Mouse (Mus musculus) heart, embryonic 11.5 days (tissue): ENCODE results near the gene Olfr749. TPM values are rescaled to one million over a fixed set of nuclear protein-coding genes. Genes with fewer than 3 reads are reported as not detected.
"Not testable (repeated sequence)": the region's sequence is repeated elsewhere in the genome, so short reads cannot be mapped to it uniquely, and the experiment has no call there.

ENCODE experiments used
- ATAC-seq: fragments of 200-750 bp; cut with Nextera tagmentation; replicated peaks from 2 replicates; pipeline ENCODE4 v1.8.0; 2017; ENCODE audit warnings: moderate library complexity; ENCODE audit not compliant: insufficient number of reproducible peaks, low FRiP score, low TSS enrichment
- H3K27ac ChIP-seq: fragments of 300-500 bp; sonication (generic); 2 replicates; pipeline ENCODE4 v1.5.1; 2014; ENCODE audit warnings: mild to moderate bottlenecking, low read depth, low read length
- H3K27me3 ChIP-seq: fragments of 300-500 bp; sonication (generic); 2 replicates; pipeline ENCODE4 v1.6.1; 2014; ENCODE audit warnings: mild to moderate bottlenecking, low read length, mixed read lengths; ENCODE audit not compliant: control insufficient read depth, insufficient read depth
- H3K36me3 ChIP-seq: fragments of 300-500 bp; sonication (generic); 2 replicates; pipeline ENCODE4 v1.6.1; 2014; ENCODE audit warnings: mild to moderate bottlenecking, low read length, moderate library complexity, mixed read lengths; ENCODE audit not compliant: control insufficient read depth, insufficient read depth
- H3K4me1 ChIP-seq: fragments of 300-500 bp; sonication (generic); 2 replicates; pipeline ENCODE4 v1.6.1; 2014; ENCODE audit warnings: low read length; ENCODE audit not compliant: control insufficient read depth, insufficient read depth
- H3K4me2 ChIP-seq: fragments of 300-500 bp; sonication (generic); 2 replicates; pipeline ENCODE4 v1.6.1; 2014; ENCODE audit warnings: mild to moderate bottlenecking, moderate library complexity
- H3K4me3 ChIP-seq: fragments of 300-500 bp; sonication (generic); 2 replicates; pipeline ENCODE4 v1.5.1; 2014; ENCODE audit warnings: low read depth, low read length
- H3K9ac ChIP-seq: fragments of 300-500 bp; sonication (generic); 2 replicates; pipeline ENCODE4 v1.6.1; 2014; ENCODE audit warnings: mild to moderate bottlenecking, low read depth, low read length, moderate library complexity
- H3K9me3 ChIP-seq: fragments of 300-500 bp; sonication (generic); replicated peaks from 2 replicates; pipeline ENCODE4 v1.6.1; 2016; ENCODE audit warnings: low read length; ENCODE audit not compliant: control insufficient read depth
- WGBS: fragments of 180-500 bp; shearing (Covaris S2); extraction: QIAGEN DNeasy Blood & Tissue Kit; methylation state at CpG from one replicate; pipeline ENCODE4 v1.1.7; 2014; ENCODE audit not compliant: insufficient replicate concordance; 5-methylcytosine and 5-hydroxymethylcytosine counted together
- polyA plus RNA-seq: library from polyadenylated mRNA; unstranded; fragments of >200 nt; fragmentation: Nextera tagmentation; extraction: Ambion mirVana; gene quantifications from 2 replicates; pipeline ENCODE4 v1.2.1, GENCODE M21; 2014

Olfr749 gene
- polyA plus RNA-seq, 1 experiment from 2014 or later = not detected

- Histone ChIP-seq H3K4me3 (no peak overlapping the region), H3K36me3 (no peaks in the 10 kb centered on the region), H3K4me2 (no peak overlapping the region), H3K27me3 (no peaks in the 10 kb centered on the region), H3K27ac (no peak overlapping the region), H3K9me3 (no peaks in the 10 kb centered on the region), H3K9ac (no peak overlapping the region), H3K4me1 (no peaks in the 10 kb centered on the region)
- ATAC-seq = no peak
- 70% methylated on average over 2 of the region's 2 CpGs for WGBS
Measured at GRCm38 (mm10) chr14:50741584-50741983, 3.3 kb downstream of the Olfr749 start.

DNA sequence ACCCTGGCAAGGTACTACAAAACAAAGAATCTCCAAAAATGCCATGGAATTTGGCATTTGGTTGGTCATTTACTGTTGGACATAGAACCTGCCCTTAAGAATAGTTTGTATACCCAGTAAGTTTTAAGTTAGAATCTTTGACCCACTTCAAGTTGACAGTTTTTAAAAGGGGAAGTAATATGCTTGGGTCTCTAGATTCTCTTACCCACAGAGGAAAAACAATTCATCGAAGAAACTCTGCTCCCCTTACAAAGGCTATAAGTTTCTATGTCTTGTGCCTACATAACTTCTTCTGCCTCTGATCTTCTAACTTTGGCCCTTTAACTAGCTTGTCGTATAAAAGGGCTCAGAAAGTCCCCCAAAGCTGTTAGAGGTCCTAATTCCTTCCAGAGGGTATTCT lies 4.6 kb downstream of the Olfr749 start:
- no peak overlapping the region for H3K4me3 ChIP-seq

DNA sequence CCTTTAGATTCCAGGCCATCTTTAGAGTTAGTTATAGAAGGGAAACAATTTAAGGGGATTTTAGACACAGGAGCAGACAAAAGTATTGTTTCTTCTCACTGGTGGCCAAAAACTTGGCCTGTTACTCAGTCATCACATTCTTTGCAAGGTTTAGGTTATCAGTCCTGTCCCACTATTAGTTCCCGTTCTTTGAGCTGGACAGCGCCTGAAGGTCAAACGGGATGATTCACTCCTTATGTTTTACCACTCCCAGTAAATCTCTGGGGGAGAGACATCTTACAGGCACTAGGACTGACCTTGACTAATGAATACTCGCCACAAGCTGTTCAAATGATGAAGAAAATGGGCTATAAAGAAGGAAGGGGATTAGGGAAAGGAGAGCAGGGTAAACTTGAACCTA lies 22.5 kb downstream of the Olfr749 start:
- not testable (repeated sequence) for H3K36me3 ChIP-seq, H3K27me3 ChIP-seq, H3K4me1 ChIP-seq, H3K9ac ChIP-seq, H3K9me3 ChIP-seq, H3K4me2 ChIP-seq, H3K4me3 ChIP-seq, ATAC-seq, H3K27ac ChIP-seq
- WGBS = 70% methylated on average over 3 of the region's 4 CpGs

More for the DNA sequence above, 4.6 kb downstream of the Olfr749 start:
- no peaks in the 10 kb centered on the region for H3K36me3 ChIP-seq
- no peak for ATAC-seq
- no peak overlapping the region for H3K27ac ChIP-seq
- no peaks in the 10 kb centered on the region for H3K9me3 ChIP-seq
- H3K4me2 ChIP-seq = no peak overlapping the region
- no peaks in the 10 kb centered on the region for H3K4me1 ChIP-seq
- no peak overlapping the region for H3K9ac ChIP-seq
- WGBS = 67% methylated on average over 2 of the region's 2 CpGs
- no peaks in the 10 kb centered on the region for H3K27me3 ChIP-seq

- H3K4me3 ChIP-seq, H3K9ac ChIP-seq, H3K4me2 ChIP-seq, H3K9me3 ChIP-seq, H3K27me3 ChIP-seq, H3K4me1 ChIP-seq, ATAC-seq, H3K27ac ChIP-seq, H3K36me3 ChIP-seq: not testable (repeated sequence)
- 88% methylated on average over 15 of the region's 15 CpGs for WGBS
Measured at GRCm38 (mm10) chr14:50719875-50720274, 25.0 kb downstream of the Olfr749 start.

GRCm38 (mm10) chr14:50707073-50707472 lies 37.8 kb downstream of the Olfr749 start, which contains the start of gene Olfr748:
Gene Olfr748 (plus strand): TSS chr14:50707373.
- H3K36me3 ChIP-seq = no peaks in the 10 kb centered on the region
- ATAC-seq = no peak
- no peak within 1 kb of the TSS for H3K4me2 ChIP-seq
- no peaks in the 10 kb centered on the region for H3K9me3 ChIP-seq
- no peak within 1 kb of the TSS for H3K27ac ChIP-seq
- H3K9ac ChIP-seq = no peak within 1 kb of the TSS
- 62% methylated on average over 1 of the region's 1 CpGs for WGBS
- no peaks in the 10 kb centered on the region for H3K27me3 ChIP-seq
- no peak within 1 kb of the TSS for H3K4me3 ChIP-seq
- no peaks in the 10 kb centered on the region for H3K4me1 ChIP-seq

DNA sequence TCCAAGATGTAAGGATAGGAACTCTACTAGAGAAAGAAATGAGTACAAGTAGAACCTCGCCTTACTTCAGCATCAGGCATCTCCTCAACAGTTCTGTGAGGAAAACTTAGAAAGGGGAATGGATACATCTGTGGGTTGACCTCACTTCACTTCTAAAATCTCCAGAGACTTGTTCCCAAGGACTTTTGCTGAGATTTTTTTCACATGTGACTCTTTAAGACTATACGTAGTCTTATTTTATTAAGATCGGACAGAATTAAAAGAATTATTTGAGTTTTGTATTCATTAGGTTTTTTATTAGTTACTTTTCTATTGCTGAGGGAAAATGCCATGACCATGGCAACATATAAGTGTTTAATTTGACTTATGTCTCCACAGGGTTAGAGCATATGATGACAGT lies 51.8 kb downstream of the Olfr749 start, which contains the start of gene Olfr747:
Gene Olfr747, minus strand, starts transcription at position 101 of the 400 bp plus-strand sequence.
- no peak within 1 kb of the TSS for H3K9ac ChIP-seq
- no peak within 1 kb of the TSS for H3K27ac ChIP-seq
- no peak within 1 kb of the TSS for H3K4me3 ChIP-seq
- H3K4me1 ChIP-seq = no peaks in the 10 kb centered on the region
- H3K9me3 ChIP-seq = no peaks in the 10 kb centered on the region
- ATAC-seq = no peak
- no peaks in the 10 kb centered on the region for H3K27me3 ChIP-seq
- WGBS = 79% methylated on average over 3 of the region's 3 CpGs
- H3K4me2 ChIP-seq = no peak within 1 kb of the TSS
- H3K36me3 ChIP-seq = no peaks in the 10 kb centered on the region

Other genes with a start within 250 kb of the Olfr749 start
- gene Olfr742, start 241.5 kb downstream of the Olfr749 start, polyA plus RNA-seq = not detected in 2 replicates
- gene Olfr743, start 223.3 kb downstream of the Olfr749 start, polyA plus RNA-seq = not detected in 2 replicates
- gene Olfr744, start 130.2 kb downstream of the Olfr749 start, polyA plus RNA-seq = not detected in 2 replicates
- gene Olfr745, start 105.7 kb downstream of the Olfr749 start, polyA plus RNA-seq = not detected in 2 replicates
- gene Olfr746, start 98.0 kb downstream of the Olfr749 start, polyA plus RNA-seq = not detected in 2 replicates
- not detected in 2 replicates for gene Olfr747, start 51.9 kb downstream of the Olfr749 start, polyA plus RNA-seq
- gene Olfr748, start 37.7 kb downstream of the Olfr749 start, polyA plus RNA-seq = not detected in 2 replicates
- gene Ttc5, start 40.4 kb upstream of the Olfr749 start, polyA plus RNA-seq = 51.7 and 55.8 TPM in 2 replicates
- not detected in 2 replicates for gene Ccnb1ip1, start 62.6 kb upstream of the Olfr749 start, polyA plus RNA-seq
- 45.2 and 48.5 TPM in 2 replicates for gene Parp2, start 62.7 kb upstream of the Olfr749 start, polyA plus RNA-seq
- 4.4 and 6.5 TPM in 2 replicates for gene Tep1, start 125.5 kb upstream of the Olfr749 start, polyA plus RNA-seq
- 0.11 TPM in 1 of 2 replicates, not detected in the other for gene Klhl33, start 152.4 kb upstream of the Olfr749 start, polyA plus RNA-seq
- 124 and 136 TPM in 2 replicates for gene Osgep, start 179.8 kb upstream of the Olfr749 start, polyA plus RNA-seq
- 177 and 188 TPM in 2 replicates for gene Apex1, start 179.9 kb upstream of the Olfr749 start, polyA plus RNA-seq
- gene Pip4p1, start 185.8 kb upstream of the Olfr749 start, polyA plus RNA-seq = 30.3 and 33.6 TPM in 2 replicates
- gene Pnp, start 186.0 kb upstream of the Olfr749 start, polyA plus RNA-seq = 46.6 and 49.6 TPM in 2 replicates
- gene Gm49342, start 199.4 kb upstream of the Olfr749 start, polyA plus RNA-seq = not detected in 2 replicates
- gene Pnp2, start 210.9 kb upstream of the Olfr749 start, polyA plus RNA-seq = 0.47 and 0.61 TPM in 2 replicates